Mouse (Mus musculus): ENCODE measurements around the gene B4gat1. TPM values are rescaled to one million over a fixed set of nuclear protein-coding genes. Genes with fewer than 3 reads are reported as not detected.
A peak's percentile ranks its signal among the peaks of the same experiment; 100 is the strongest.
"Not testable (repeated sequence)": the region's sequence is repeated elsewhere in the genome, so short reads cannot be mapped to it uniquely, and the experiment has no call there.

The B4gat1 gene
- 100 to 1,000 TPM; 107 to 119 (median 111) TPM for total RNA-seq (2022)

GRCm38 (mm10) chr19:5038709-5039156 is at the start of gene B4gat1, which contains the start of gene AC124502.3:
TSS of gene B4gat1 (plus strand) at chr19:5038826.
TSS of gene AC124502.3 (plus strand) at chr19:5038891.
- peak; percentile 86 to 87 for DNase-seq (ENCODE audit: low spot score in 2 of 2)

DNA sequence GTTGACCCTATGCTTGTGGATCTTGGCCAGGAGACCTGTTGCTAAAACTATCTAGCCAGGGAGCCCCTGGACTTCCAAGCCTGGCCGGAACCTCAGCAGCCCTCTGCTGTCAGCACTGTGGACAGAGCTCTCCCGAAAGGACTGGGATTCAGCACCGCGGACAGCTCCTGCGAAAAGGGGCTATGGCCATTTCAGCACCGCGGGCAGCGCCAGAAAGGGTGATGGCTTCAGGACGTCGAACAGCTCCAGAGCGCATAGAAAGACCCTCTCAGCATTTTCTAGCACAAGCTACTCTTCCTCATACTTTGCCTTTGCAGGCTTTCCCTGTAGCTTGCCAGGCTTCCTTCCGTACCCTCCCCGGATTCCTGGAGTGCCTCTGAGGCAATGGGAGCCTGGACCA is 49.6 kb upstream of the B4gat1 start:
- DNase-seq (ENCODE audit: low spot score in 2 of 2): peak; percentile 45 to 74

DNA sequence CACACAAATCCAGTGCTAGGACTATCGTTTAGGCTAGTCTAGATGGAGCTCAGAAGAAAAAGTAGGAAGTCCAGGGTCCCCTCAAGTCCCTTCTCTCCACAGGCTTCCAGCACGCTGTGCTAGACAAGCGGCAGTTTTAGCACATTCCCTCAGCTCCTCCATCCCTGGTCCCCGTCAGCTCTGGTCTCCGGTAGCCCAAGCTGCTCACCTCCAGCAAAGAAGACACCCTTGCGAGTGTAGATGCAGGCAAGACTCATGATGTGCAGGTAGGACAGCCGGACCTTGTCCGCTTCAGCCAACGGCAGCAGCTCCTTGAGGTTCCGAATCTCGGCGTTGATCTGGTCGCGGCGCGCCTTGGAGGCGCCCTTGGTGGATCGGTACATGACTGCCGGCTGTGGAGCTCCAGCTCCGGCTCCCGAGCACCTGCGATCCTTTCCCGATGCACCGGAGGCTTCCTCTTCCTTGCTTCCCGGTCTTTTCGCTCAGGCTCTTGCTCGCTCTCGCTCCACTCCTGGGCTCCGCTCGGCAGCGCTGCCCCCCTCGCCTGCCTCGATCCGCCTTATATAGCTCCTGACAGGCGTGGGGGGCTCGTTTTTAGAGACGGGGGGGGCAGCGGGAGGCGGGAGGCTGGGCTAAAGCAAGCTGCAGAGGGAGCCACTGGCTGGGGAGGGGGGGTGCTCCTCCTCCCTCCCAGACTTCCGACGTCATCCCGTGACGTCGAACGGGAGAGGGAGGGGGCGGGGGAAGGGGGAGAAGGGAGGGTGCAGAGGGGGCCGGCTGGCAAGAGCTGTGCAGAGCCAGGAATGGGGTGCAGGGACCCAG is 49.0 kb upstream of the B4gat1 start:
- DNase-seq (ENCODE audit: low spot score in 2 of 2): peak; percentile 53 to 70

- DNase-seq (ENCODE audit: low spot score in 2 of 2): no peak
Measured at GRCm38 (mm10) chr19:4990256-4990625, 48.4 kb upstream of the B4gat1 start, which contains the start of gene Npas4. TSS of gene Npas4 (minus strand) at chr19:4990316.

- DNase-seq (ENCODE audit: low spot score in 2 of 2): no peak
Measured at GRCm38 (mm10) chr19:4990716-4991115, 47.9 kb upstream of the B4gat1 start.

DNA sequence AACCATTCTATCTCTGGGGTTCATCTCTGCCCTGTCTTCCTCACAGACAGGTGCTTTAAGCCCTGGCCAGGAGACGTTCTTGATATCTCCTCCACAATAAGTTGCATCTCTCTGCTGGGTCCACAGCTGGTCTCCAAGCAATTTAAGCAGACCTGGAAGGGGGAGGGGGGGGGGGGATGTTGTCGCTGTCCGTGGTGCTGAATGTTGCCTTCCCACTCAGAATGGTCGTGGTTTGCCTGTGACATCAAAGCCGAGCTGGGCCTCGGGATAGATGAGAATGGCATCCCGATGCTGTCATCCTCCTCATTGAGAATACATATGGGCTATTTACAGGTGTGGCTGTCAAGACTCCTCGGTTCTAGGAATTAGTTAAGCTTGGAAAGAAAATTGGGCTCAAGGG is 46.3 kb upstream of the B4gat1 start:
- DNase-seq (ENCODE audit: low spot score in 2 of 2): no peak

DNA sequence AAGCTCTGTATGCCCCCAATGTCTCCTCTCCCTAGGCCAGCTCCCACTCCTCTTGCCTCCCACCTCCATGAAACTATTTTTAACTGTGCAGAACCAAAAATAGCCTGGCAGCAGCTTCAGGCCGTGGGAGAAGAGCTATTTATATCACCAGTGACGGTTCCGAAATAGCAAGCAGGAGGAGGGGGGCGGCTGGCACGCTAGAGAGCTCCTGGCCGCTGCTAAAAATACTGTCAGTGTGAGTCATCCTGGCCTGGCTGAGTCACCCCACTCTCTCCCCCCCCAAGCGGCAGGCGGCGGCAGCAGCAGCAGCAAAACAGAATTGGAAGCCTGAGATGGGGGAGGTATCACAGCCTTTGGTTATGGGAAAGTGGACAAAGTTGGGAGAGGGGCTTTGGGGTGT is 45.7 kb upstream of the B4gat1 start:
- DNase-seq (ENCODE audit: low spot score in 2 of 2): peak; percentile 75 to 85

GRCm38 (mm10) chr19:4994043-4994442 is 44.6 kb upstream of the B4gat1 start:
- peak; percentile 76 to 84 for DNase-seq (ENCODE audit: low spot score in 2 of 2)

GRCm38 (mm10) chr19:4999445-5000140 is 39.0 kb upstream of the B4gat1 start:
- peak; percentile 48 to 63 for DNase-seq (ENCODE audit: low spot score in 2 of 2)

DNA sequence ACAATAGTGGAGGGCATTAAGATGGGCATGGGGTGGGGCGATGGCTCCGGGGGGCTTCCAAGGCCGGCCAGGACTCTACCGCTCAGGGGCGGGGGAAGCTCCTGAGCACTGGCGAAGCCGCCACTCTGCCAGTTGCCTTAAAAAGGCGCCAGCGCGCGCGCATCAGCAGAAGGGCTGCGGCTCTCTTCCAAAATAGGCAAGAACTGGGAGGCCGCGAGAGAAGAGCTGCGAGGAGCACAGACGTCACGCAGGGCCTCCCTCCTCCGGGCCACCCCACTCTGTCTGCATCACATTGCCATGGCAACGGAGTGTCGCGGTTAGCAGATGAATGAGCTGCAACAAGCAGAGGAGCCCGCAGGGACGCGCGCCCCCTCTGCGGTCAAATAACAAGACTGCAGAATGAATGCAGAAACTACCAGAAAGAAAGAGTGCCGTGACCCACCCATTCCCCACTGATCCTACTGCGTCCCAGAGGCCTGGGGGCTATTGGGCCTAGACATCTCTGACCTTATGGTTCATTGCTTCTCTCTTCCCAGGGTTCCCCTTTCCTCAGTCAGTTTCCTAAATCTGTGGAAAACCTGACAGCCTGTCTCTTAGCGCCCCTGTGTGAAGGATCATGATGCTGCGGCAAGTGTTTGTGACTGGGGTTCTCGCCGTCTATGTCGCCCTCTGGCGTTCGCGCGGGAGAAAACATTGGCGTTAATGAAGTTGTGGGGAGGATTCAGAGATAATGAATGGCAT is 36.8 kb upstream of the B4gat1 start:
- peak; percentile 94 to 97 for DNase-seq (ENCODE audit: low spot score in 2 of 2)

DNA sequence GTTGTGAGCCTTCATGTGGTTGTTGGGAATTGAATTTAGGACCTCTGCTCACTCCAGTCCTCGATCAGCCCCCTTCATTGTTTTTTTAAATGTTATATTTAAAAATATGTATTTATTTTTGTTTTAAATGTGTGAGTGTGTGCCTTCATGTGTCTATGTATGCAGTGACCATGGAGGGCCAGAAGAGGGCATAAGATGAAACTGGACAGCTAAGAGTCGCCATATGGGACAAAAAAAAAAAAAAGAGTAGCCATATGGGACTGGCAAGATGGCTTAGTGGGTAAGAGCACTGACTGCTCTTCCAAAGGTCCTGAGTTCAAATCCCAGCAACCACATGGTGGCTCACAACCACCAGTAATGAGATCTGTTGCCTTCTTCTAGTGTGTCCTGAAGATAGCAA is 35.0 kb upstream of the B4gat1 start:
- DNase-seq (ENCODE audit: low spot score in 2 of 2): not testable (repeated sequence)

DNA sequence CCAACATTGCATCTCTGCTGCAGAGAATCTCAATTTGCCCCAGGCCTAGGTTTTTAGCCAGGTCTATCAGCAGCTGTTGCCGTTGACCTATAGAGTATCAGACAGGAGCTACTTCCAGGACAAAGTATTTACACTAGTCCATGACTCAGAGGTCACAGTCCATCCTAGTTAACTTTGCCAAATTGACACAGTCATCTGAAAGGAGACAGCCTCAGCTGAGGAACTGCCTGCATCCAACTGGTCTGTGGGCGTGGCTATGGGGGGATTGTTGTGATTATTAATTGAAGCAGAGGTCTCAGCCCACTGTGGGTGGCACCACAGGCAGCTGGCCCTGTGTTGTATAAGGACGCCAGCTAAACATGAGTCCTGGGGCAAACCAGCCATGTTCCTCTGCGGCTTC is 33.7 kb upstream of the B4gat1 start:
- DNase-seq (ENCODE audit: low spot score in 2 of 2): no peak

GRCm38 (mm10) chr19:5013138-5013537 is 25.5 kb upstream of the B4gat1 start:
- DNase-seq (ENCODE audit: low spot score in 2 of 2): no peak

- no peak for DNase-seq (ENCODE audit: low spot score in 2 of 2)
Measured at GRCm38 (mm10) chr19:5014961-5015398, 23.6 kb upstream of the B4gat1 start.

DNA sequence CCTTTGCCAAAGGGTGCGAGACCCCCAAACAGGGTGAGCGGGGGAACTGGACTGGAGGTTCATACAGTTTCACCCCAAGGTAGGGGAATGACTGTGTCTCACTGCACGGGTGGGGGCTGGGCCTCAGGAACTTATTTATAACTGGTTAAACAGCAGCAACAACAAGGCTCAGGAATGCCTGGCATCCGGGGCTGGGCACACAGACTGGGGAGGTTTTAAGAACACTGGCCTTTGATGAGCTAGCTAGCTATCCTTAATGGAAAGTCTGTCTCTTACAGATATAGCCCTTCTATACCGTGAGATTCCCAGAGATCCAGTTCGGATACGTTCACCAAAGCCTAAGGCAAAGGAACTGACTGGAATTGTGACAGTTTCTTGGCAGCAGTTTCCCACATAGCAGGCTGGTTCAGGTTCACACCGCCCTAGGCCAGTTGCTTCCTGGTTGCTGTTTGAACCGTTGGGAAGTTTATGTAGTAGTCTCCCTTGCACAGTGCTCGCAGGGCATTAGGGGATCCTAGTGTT is 22.3 kb upstream of the B4gat1 start:
- DNase-seq (ENCODE audit: low spot score in 2 of 2): no peak

- no peak for DNase-seq (ENCODE audit: low spot score in 2 of 2)
Measured at GRCm38 (mm10) chr19:5016782-5017181, 21.8 kb upstream of the B4gat1 start.

DNA sequence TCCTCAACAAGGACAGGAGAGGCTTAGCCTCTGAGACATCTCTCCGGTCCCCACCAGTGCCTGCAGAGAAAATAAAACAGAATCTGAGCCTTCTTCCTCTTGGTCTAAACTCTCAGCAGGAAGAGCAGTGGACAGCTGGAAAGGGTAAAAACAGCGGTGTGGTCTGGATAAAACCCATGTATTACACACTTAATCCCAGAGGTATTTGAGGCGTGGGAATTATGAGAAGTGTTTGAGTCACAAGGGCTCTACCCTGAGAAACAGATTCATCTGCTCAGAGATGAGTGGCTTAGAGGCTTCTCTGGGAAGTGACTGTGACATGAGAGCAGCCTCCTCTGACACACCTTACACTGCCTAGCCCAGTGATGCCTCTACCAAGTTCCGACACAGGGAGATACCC is 21.0 kb upstream of the B4gat1 start:
- DNase-seq (ENCODE audit: low spot score in 2 of 2): no peak

- no peak for DNase-seq (ENCODE audit: low spot score in 2 of 2)
Measured at GRCm38 (mm10) chr19:5018191-5018590, 20.4 kb upstream of the B4gat1 start.

- DNase-seq (ENCODE audit: low spot score in 2 of 2): no peak
Measured at GRCm38 (mm10) chr19:5021416-5021815, 17.2 kb upstream of the B4gat1 start.

DNA sequence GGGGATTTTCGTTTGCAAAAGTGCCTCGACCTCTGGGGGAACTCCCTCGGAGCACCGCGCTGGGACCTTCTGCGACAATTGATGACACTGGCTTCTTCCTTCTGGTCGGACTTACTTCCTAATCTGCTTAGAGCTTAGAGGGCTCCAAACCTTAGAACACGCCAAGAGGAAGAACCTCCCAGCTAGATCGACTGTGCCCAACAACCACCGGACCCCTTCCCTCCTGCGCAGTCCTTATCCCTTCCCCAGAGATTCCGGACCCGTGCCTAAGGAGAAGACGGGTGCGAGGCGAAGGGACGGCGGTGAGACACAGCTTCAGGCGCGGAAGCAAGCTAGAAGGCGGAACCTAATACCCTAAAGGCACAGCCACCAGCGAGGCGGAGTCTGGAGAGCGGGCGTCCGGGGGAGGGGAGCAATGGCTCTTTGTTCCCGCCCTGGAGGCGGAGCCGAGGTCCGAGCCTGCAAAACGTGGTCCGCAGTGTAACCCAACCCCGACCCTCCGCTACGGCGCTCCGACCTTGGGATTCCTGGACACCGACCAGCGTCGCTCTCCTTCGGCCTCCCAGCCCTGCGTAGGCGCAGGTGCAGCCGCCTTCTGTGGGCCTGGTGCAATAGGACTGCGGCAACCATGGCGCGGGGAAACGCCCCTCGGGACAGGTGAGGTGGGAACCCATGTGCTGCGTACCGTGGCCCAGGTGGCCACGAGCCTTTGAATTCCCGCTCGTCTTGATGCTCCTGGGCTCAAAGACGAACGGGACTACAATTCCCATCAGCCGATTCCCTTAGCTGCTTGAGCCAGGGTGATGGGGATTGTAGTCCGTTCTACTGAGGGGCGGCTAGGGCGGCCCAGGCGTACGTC is 14.8 kb upstream of the B4gat1 start, which contains the start of gene Slc29a2:
Slc29a2 (plus strand) TSS at position 240 of the 859 bp plus-strand sequence.
- peak; percentile 84 to 86 for DNase-seq (ENCODE audit: low spot score in 2 of 2)
